Mouse (Mus musculus): ENCODE data around the gene Slxl1. TPM values are rescaled to one million over a fixed set of nuclear protein-coding genes. Genes with fewer than 3 reads are reported as not detected.
"Not testable (repeated sequence)": the region's sequence is repeated elsewhere in the genome, so short reads cannot be mapped to it uniquely, and the experiment has no call there.

Gene Slxl1
- polyA plus RNA-seq (2014; fragmentation: Nextera tagmentation; extraction: Ambion mirVana) = not detected in 2 replicates

DNA sequence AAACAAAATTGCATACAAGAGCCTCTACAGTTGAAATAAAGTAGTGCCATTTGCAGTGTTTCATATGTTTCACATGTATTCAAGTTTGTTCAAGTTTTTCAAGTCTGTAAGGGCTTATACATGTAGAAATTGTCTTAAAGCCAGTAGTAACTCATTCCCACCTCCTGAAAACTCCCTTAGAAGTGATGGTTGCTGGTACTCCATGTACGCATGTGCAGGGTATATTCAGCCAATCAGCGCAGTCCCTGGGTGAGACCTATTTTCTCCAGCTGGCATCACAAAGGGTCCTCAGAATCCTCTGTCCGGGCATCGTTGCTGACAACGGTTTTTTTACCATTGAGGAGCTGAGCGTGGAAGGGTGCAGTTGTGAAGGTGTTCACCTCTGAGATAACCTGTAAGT, at the start of gene Slxl1:
Gene Slxl1 (plus strand): TSS at position 301 of the 400 bp plus-strand sequence.
- H3K4me2 ChIP-seq; H3K27ac ChIP-seq (ENCODE audit: low read depth, low read length); H3K27me3 ChIP-seq (ENCODE audit: control insufficient read depth, insufficient read depth, low read length); ATAC-seq (replicated peaks; ENCODE audit: insufficient number of reproducible peaks, low FRiP score, low TSS enrichment); H3K36me3 ChIP-seq (ENCODE audit: control insufficient read depth, insufficient read depth, low read length); H3K9ac ChIP-seq (ENCODE audit: low read depth, low read length); H3K9me3 ChIP-seq (replicated peaks; ENCODE audit: control insufficient read depth, low read length); H3K4me1 ChIP-seq (ENCODE audit: control insufficient read depth, insufficient read depth, low read length); H3K4me3 ChIP-seq (ENCODE audit: low read depth, low read length): not testable (repeated sequence)
- WGBS (ENCODE audit: insufficient replicate concordance) = no CpG with 5 or more reads among the region's 6 CpGs

Measured in heart, embryonic 11.5 days (tissue).